Mouse (Mus musculus) ES-E14 (cell line): ENCODE results near the gene Ano9.

Source experiments
- CHD2 ChIP-seq: IDR thresholded peaks from 2 replicates; pipeline ENCODE4 v1.6.1; 2014; ENCODE audit warnings: mild to moderate bottlenecking, low read depth, low read length, inconsistent platforms
- HCFC1 ChIP-seq: IDR thresholded peaks from 2 replicates; pipeline ENCODE4 v1.6.1; 2012; ENCODE audit warnings: low read length, inconsistent platforms, borderline replicate concordance; ENCODE audit not compliant: insufficient read depth
- MAFK ChIP-seq: IDR thresholded peaks from 2 replicates; pipeline ENCODE4 v1.6.1; 2014; ENCODE audit warnings: mild to moderate bottlenecking, low read depth, low read length, inconsistent platforms; ENCODE audit not compliant: insufficient read depth
- ZC3H11A ChIP-seq: IDR thresholded peaks from 2 replicates; pipeline ENCODE4 v1.6.1; 2012; ENCODE audit warnings: low read depth, mild to moderate bottlenecking, inconsistent platforms, low read length, borderline replicate concordance
- ZNF384 ChIP-seq: IDR thresholded peaks from 2 replicates; pipeline ENCODE4 v1.6.1; 2012; ENCODE audit warnings: low read depth, low read length, inconsistent platforms

DNA sequence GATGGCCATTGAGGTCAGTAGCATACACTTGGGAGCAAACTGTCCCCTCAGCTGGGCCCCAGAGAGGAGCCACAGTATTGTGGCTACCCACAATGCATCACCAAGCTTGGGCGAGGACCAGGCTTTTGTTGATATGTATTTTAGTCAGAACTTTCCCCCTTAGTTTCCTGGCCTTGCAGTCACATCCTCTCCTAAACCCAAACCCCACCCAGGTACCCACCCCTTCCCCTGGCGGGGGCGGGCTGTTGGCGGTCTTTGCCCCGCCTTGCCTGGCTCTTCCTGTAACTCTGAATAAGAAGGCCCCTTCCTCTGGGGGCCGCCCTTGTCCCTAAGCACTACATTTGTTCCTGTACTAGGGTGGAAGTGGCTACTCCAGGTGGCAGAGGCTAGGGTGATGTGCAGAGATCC is 21.0 kb downstream of the Ano9 start:
- TF ChIP-seq ZC3H11A (no peak), ZNF384 (no peak), MAFK (no peak), HCFC1 (no peak), CHD2 (no peak)
